Mouse (Mus musculus): Measurements from ENCODE around the gene Usp16.

DNA sequence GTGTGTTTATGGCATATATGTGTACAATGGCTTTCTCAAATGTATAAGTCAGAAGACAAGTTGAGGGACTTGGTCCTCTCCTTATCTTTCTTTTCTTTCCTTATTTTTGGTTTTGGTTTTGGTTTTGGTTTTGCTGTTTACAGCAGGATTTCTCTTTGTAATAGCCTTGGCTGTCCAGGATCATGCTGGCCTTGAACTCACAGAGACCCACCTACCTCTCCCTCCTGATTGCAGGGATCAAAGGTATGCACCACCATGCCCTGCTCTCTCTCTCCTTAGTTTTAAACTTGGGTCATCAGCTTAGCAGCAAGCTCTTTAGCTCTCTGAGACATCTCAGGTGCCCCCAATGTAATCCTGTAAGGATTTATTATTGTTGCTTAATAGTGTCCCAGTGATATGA is 9.4 kb upstream of the Usp16 start:
- TF ChIP-seq CTCF (IDR thresholded peaks at IDR 0.05; ENCODE audit: extremely low read depth, insufficient read depth, low read length) (no peak), POLR2A (IDR thresholded peaks at IDR 0.05; ENCODE audit: extremely low read depth, insufficient read depth, low read length) (no peak)
